Mouse (Mus musculus) left cerebral cortex, adult 2 months (tissue): Measurements from ENCODE around the gene Srp9. TPM values are rescaled to one million over a fixed set of nuclear protein-coding genes. Genes with fewer than 3 reads are reported as not detected.
"Not testable (repeated sequence)": the region's sequence is repeated elsewhere in the genome, so short reads cannot be mapped to it uniquely, and the experiment has no call there.

Source experiments
- DNase-seq, 2 experiments: peaks; one replicate each; pipeline ENCODE4 v3.0.0; 2021 to 2022; ENCODE audit warnings: low spot score in 2 of 2, mixed read lengths in 1 of 2; ENCODE audit errors: extremely low spot score in 1 of 2
- H3K27ac ChIP-seq: fragments of 200-600 bp; 2 replicates; pipeline ENCODE4 v1.8.1; 2022
- H3K4me3 ChIP-seq: fragments of 200-600 bp; 2 replicates; pipeline ENCODE4 v1.8.1; 2022
- CTCF ChIP-seq: fragments of 200-600 bp; IDR thresholded peaks from 2 replicates; pipeline ENCODE4 v1.8.1; 2022; ENCODE audit warnings: antibody characterized with exemption, mild to moderate bottlenecking, moderate library complexity
- intact Hi-C: fragments of 180-260 bp; cut with DNase I; formaldehyde crosslinking; loops from one replicate; pipeline ENCODE4 v1.15.1; 2025
- total RNA-seq, 2 experiments: library from RNA; stranded (reverse); gene quantifications; 2 replicates each; pipeline ENCODE4 v1.2.3; 2021

Gene Srp9
- total RNA-seq, 2 experiments from 2014 or later = 64.5 to 67.1 TPM

DNA sequence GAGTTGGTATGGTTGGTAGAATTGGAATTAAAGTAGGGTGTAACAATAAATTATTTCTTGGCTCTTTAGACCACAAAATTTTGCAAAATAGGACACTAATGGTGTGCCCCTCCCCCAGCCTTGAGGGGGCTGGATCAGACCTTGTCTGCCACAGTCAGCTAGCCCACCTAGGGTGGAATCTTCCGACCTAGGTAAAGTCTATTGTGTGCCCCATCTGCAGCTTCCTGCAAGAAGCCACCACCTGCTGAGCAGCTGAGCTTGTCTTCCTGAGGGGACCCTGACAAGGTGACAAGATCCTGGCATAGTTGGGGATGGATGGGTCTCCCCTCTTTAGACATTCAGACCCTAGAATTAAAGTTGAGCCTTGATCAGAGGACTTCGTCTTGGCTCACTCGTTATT, 35.0 kb downstream of the Srp9 start:
- Histone ChIP-seq H3K27ac (no peak overlapping the region), H3K4me3 (no peak overlapping the region)
- TF ChIP-seq CTCF = no peak
- no peak for DNase-seq
- intact Hi-C loops = no loop called here

DNA sequence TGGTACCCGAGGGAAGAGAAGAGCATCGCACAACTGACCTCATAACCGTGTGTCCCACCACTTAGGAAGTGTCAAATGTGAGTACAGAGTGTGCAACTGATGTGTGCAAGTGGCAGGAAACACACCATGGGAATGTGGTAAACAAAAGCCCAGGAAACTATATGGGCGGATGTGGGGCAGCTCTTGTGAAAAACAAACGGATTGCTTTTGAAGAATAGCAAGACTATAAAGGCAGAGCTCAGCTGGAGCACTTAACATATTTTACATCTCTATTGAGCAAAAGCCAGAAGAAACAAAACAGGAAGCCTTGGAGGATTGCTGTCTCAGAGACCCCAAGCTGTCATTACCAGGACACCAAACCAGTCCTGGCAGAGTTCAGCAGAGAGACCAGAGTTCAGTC, 38.4 kb downstream of the Srp9 start:
- no peak for DNase-seq
- Histone ChIP-seq H3K4me3 (no peak overlapping the region), H3K27ac (no peak overlapping the region)
- intact Hi-C loops = no loop called here
- no peak for TF ChIP-seq CTCF

DNA sequence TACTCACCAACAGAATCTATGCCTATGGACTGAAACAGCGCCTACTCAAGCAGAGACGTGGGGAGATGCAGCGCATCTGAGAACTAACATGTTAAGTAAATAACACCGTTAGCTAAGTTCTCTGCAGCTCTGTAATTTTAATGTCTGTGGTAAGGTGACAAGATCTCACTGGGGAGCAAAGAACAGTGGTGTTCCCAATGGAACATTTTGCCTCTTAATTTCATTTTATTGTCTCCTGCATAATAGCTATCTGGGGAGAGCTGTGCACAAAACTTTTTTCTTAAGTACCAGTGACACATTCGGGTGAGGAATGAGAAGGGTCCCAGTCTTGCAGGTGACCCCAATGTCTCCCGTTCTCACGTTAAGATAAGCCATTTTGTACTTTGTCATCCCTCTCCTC, 39.8 kb downstream of the Srp9 start, which contains the start of gene Vmn1r1:
TSS of gene Vmn1r1 (minus strand) at position 101 of the 400 bp plus-strand sequence.
- Histone ChIP-seq H3K4me3 (no peak within 1 kb of the TSS), H3K27ac (no peak within 1 kb of the TSS)
- no peak for TF ChIP-seq CTCF
- no peak for DNase-seq
- intact Hi-C loops = no loop called here

DNA sequence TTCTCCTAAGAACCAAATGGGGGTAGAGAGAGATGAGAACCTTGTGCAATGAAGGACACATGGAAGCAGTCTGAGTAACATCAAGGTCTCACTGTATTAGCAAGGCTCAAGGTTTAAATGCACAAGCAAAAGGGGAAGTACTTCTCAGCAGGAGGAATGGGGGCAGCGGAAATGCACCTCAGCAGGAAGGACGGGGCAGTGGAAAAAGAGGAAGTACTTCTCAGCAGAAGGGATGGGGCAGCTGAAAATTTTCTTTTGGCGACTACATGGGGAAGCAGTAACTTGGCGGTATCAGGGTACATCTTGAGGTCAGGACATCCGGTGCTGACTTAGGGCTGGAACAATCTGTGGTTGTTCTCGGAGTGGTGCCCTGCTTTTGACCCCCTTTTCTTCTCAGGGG, 45.7 kb downstream of the Srp9 start:
- H3K4me3 ChIP-seq, DNase-seq, intact Hi-C loops, H3K27ac ChIP-seq: not testable (repeated sequence)

DNA sequence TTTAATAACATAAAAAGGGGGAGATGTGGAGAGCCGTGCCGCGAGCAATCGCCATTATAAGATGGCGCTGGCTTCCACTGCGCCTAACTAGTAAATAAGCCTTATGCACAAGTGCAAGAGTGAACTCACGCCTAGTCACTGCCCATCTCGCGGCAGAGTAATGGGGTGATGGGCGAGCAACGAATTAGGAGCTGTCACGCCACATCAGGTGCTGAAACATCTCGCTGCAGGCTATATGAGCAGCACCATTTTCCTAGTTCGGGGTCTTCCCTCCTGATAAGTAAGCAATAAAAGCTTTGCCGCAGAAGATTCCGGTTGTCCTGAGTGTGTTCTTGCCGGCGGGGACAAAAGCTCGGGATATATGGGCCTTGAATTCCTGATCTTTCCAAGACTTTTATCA, 52.4 kb downstream of the Srp9 start:
- H3K4me3 ChIP-seq, intact Hi-C loops, DNase-seq, H3K27ac ChIP-seq: not testable (repeated sequence)

DNA sequence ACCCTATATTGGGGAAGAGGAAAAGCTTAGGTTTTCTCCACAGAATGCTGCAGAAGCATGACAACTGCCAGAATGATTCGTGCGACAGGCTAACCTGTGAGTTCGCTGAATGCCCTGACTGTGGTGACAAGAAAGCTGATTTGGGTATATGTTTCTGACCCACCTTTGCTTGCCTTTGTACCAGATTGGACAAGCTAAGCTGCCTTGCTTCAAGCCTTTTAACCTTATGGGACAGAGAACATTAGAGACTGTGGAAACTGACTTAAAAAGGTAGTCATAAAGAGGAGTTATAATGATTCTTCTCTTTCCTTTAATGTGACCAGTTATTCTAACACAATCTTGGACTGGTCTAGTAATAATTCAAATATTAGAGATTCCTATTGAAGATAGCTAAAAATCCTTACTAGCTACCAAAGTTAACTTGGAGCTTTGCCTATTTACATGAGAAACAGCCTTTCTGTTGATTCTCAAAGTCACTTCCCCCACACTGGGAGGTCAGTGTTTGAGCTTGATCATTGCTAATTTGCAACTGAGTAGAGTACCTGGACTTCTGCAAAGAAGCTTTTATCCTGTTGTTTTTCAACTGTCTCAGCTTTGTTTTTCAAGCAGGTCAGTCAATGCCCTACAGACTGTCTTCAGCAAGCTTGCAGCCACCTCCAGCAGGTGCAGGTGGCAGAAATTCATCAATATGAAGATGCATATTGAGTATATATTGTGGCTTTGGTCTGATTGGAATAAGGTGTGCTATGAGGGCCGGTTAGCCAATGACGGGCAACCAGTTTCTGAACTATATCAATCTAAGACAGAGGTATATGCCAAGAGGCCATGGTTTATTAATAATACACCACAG, 57.1 kb downstream of the Srp9 start:
- no peak overlapping the region for H3K4me3 ChIP-seq
- no peak for TF ChIP-seq CTCF
- no peak overlapping the region for H3K27ac ChIP-seq
- no peak for DNase-seq
- intact Hi-C loops = no loop called here

Other genes with a start within 250 kb of the Srp9 start
- 100 to 1,000 TPM; 161 to 168 TPM for gene Enah, start 104.7 kb upstream of the Srp9 start, total RNA-seq
- gene Vmn1r1, start 39.7 kb downstream of the Srp9 start, total RNA-seq = not detected
- 10 to 100 TPM; 58.8 to 62.4 TPM for gene Degs1, start 158.1 kb downstream of the Srp9 start, total RNA-seq
- gene Fbxo28, start 216.9 kb downstream of the Srp9 start, total RNA-seq = 10 to 100 TPM; 53.2 to 55.4 TPM